ENCODE assay signal across 8 mouse cellular contexts in genomic region chr16:84955204-84955839, GRCm38 (mm10).
DNase-seq lines count a peak whose midpoint lies in the region; ATAC-seq and TF ChIP-seq lines count a peak whose summit lies in the region.

No protein-coding gene starts in this region.

- peak; percentile 79 for ATAC-seq in heart, embryonic 12.5 days (ENCODE audit: insufficient number of reproducible peaks, low FRiP score)
- peak; percentile 93 for ATAC-seq in kidney, embryonic 16.5 days (ENCODE audit: low FRiP score, low TSS enrichment)

- no peaks in the 10 kb centered on the region for H3K27me3 ChIP-seq in heart, embryonic 12.5 days (replicated peaks)
- no peaks in the 10 kb centered on the region for H3K27me3 ChIP-seq in kidney, embryonic 16.5 days (ENCODE audit: insufficient read depth, low read length)
- H3K27me3 ChIP-seq in splenic B cell, adult 2 months (ENCODE audit: control insufficient read depth, insufficient read depth, low read length, poor library complexity, severe bottlenecking): no peaks in the 10 kb centered on the region

- TF ChIP-seq POLR2A in bone marrow macrophage, adult 2 months (IDR thresholded peaks at IDR 0.05; ENCODE audit: borderline replicate concordance, low read depth, low read length): no peak

- H3K9ac ChIP-seq in heart, embryonic 12.5 days: no peak overlapping the region
- H3K9ac ChIP-seq in kidney, embryonic 16.5 days (replicated peaks; ENCODE audit: low read length): no peak overlapping the region

- WGBS in heart, embryonic 12.5 days: 32% methylated on average over 26 of the region's 26 CpGs
- WGBS in kidney, embryonic 16.5 days: 30% methylated on average over 26 of the region's 26 CpGs

- no peaks in the 10 kb centered on the region for H3K4me1 ChIP-seq in bone marrow macrophage, adult 2 months (ENCODE audit: control insufficient read depth, insufficient read depth, low read length)
- H3K4me1 ChIP-seq in heart, embryonic 12.5 days (replicated peaks): peaks cover 9% of the 10 kb centered on the region
- H3K4me1 ChIP-seq in kidney, embryonic 16.5 days (ENCODE audit: insufficient read depth, low read length): 0 out of 2 replicates have a peak, but pooled peaks cover 4% of the 10 kb centered on the region

- DNase-seq in 416B (ENCODE audit: low read depth) (peak; percentile 64), liver (peak; percentile 79)
- peak; percentile 5 for DNase-seq in fat pad, adult 2 months (ENCODE audit: extremely low read depth, low read depth, low spot score)
- peak; percentile 81 for DNase-seq in naive thymus-derived CD4-positive, alpha-beta T cell, adult 2 months (ENCODE audit: low read depth)
- peak; percentile 74 for DNase-seq in splenic B cell, adult 2 months (ENCODE audit: low read depth, low spot score)

- H3K4me2 ChIP-seq in heart, embryonic 12.5 days: peak overlapping the region; percentile 36
- peak overlapping the region; percentile 28; the same call in 1 of the 2 replicates for H3K4me2 ChIP-seq in kidney, embryonic 16.5 days (replicated peaks; ENCODE audit: low read depth, low read length)

- no peak overlapping the region for H3K27ac ChIP-seq in bone marrow macrophage, adult 2 months (ENCODE audit: insufficient read depth, low read depth, low read length)
- H3K27ac ChIP-seq in heart, embryonic 12.5 days (ENCODE audit: poor library complexity, severe bottlenecking): no peak overlapping the region
- H3K27ac ChIP-seq in kidney, embryonic 16.5 days (ENCODE audit: low read length): no peak overlapping the region

- peaks cover 4% of the 10 kb centered on the region; the same call in 1 of the 2 replicates for H3K9me3 ChIP-seq in heart, embryonic 12.5 days (replicated peaks)
- no peaks in the 10 kb centered on the region for H3K9me3 ChIP-seq in kidney, embryonic 16.5 days (ENCODE audit: low read length)

- H3K4me3 ChIP-seq in bone marrow macrophage, adult 2 months (ENCODE audit: insufficient read depth, low read length): no peak overlapping the region
- no peak overlapping the region for H3K4me3 ChIP-seq in heart, embryonic 12.5 days
- H3K4me3 ChIP-seq in kidney, embryonic 16.5 days (ENCODE audit: low read length): no peak overlapping the region

- H3K36me3 ChIP-seq in heart, embryonic 12.5 days: peaks cover 63% of the 10 kb centered on the region
- H3K36me3 ChIP-seq in kidney, embryonic 16.5 days (ENCODE audit: insufficient read depth, low read length): peaks cover 45% of the 10 kb centered on the region
- no peaks in the 10 kb centered on the region for H3K36me3 ChIP-seq in splenic B cell, adult 2 months (ENCODE audit: control insufficient read depth, insufficient read depth, low read length, poor library complexity, severe bottlenecking)

- peak; percentile 95 for TF ChIP-seq CTCF in bone marrow macrophage, adult 2 months (IDR thresholded peaks at IDR 0.05; ENCODE audit: low read depth, low read length)

Comparison
In these comparisons a context has a peak if more than half of its experiments do, and no peak if none do; other contexts are left out.
1. DNase-seq: peak in every context shown above with its lines; median percentile 81 in naive thymus-derived CD4-positive, alpha-beta T cell, adult 2 months; 79 in liver; 74 in splenic B cell, adult 2 months; 64 in 416B; 5 in fat pad, adult 2 months.